Mouse (Mus musculus) midbrain, postnatal 0 days (tissue): Measurements from ENCODE around the gene Rtel1. TPM values are rescaled to one million over a fixed set of nuclear protein-coding genes. Genes with fewer than 3 reads are reported as not detected.

Experiments
- ATAC-seq: fragments of 200-750 bp; cut with Nextera tagmentation; 2 replicates; pipeline ENCODE4 v1.8.0; 2017; ENCODE audit warnings: moderate number of reproducible peaks, mild to moderate bottlenecking, moderate TSS enrichment, moderate library complexity; ENCODE audit not compliant: low FRiP score
- DNase-seq: peaks from one replicate; pipeline ENCODE4 v3.0.0-alpha.2; 2015; ENCODE audit warnings: low spot score
- H3K27ac ChIP-seq: fragments of 300-500 bp; sonication (generic); 2 replicates; pipeline ENCODE4 v1.5.1; 2014; ENCODE audit warnings: low read depth, mild to moderate bottlenecking, low read length, mixed read lengths
- H3K27me3 ChIP-seq: fragments of 300-500 bp; sonication (generic); 2 replicates; pipeline ENCODE4 v1.6.1; 2014; ENCODE audit warnings: low read length, control low read depth, mixed read lengths; ENCODE audit not compliant: insufficient read depth
- H3K36me3 ChIP-seq: fragments of 300-500 bp; sonication (generic); 2 replicates; pipeline ENCODE4 v1.6.1; 2014; ENCODE audit warnings: low read length, control low read depth, mixed read lengths; ENCODE audit not compliant: insufficient read depth
- H3K4me1 ChIP-seq: fragments of 300-500 bp; sonication (generic); 2 replicates; pipeline ENCODE4 v1.6.1; 2014; ENCODE audit warnings: mild to moderate bottlenecking, control low read depth, antibody characterized with exemption, low read length, mixed read lengths; ENCODE audit not compliant: insufficient read depth
- H3K4me2 ChIP-seq: fragments of 300-500 bp; sonication (generic); 2 replicates; pipeline ENCODE4 v1.6.1; 2014; ENCODE audit warnings: low read depth, mild to moderate bottlenecking, low read length, mixed read lengths; ENCODE audit not compliant: poor library complexity, severe bottlenecking
- H3K4me3 ChIP-seq: fragments of 300-500 bp; sonication (generic); 2 replicates; pipeline ENCODE4 v1.5.1; 2014; ENCODE audit warnings: low read depth, mild to moderate bottlenecking, low read length, moderate library complexity
- H3K9ac ChIP-seq: fragments of 300-500 bp; sonication (generic); replicated peaks from 2 replicates; pipeline ENCODE4 v1.6.1; 2014; ENCODE audit warnings: mild to moderate bottlenecking, low read length, moderate library complexity, mixed read lengths; ENCODE audit not compliant: poor library complexity, severe bottlenecking
- H3K9me3 ChIP-seq: fragments of 300-500 bp; sonication (generic); 2 replicates; pipeline ENCODE4 v1.6.1; 2016; ENCODE audit warnings: low read length, control low read depth
- CTCF ChIP-seq: IDR thresholded peaks from 2 replicates; pipeline ENCODE4 v1.5.1; 2016; ENCODE audit warnings: antibody characterized with exemption, mild to moderate bottlenecking
- WGBS: fragments of 180-500 bp; shearing (Covaris S2); extraction: QIAGEN DNeasy Blood & Tissue Kit; methylation state at CpG from one replicate; pipeline ENCODE4 v1.1.7; 2014; 5-methylcytosine and 5-hydroxymethylcytosine counted together
- polyA plus RNA-seq: library from polyadenylated mRNA; unstranded; fragments of >200 nt; fragmentation: Nextera tagmentation; extraction: Ambion mirVana; gene quantifications from 2 replicates; pipeline ENCODE4 v1.2.1, GENCODE M21; 2015
- total RNA-seq: library from RNA; depleted of rRNA; stranded (reverse); fragments of >200 nt; gene quantifications from 2 replicates; pipeline ENCODE4 v1.2.3, GENCODE M21; 2014

Gene Rtel1
- total and polyA plus RNA-seq, 2 experiments from 2014 or later: 27.4 to 46.6 TPM

GRCm38 (mm10) chr2:181380251-181380650, 60.7 kb downstream of the Rtel1 start:
- no peaks in the 10 kb centered on the region for H3K27me3 ChIP-seq
- peaks cover 51% of the 10 kb centered on the region for H3K36me3 ChIP-seq
- DNase-seq (no peak), ATAC-seq (no peak)
- no peaks in the 10 kb centered on the region for H3K4me1 ChIP-seq
- TF ChIP-seq CTCF: no peak
- H3K4me3 ChIP-seq: no peak overlapping the region
- no peak overlapping the region for H3K9ac ChIP-seq
- no peak overlapping the region for H3K4me2 ChIP-seq
- no peak overlapping the region for H3K27ac ChIP-seq
- no peaks in the 10 kb centered on the region for H3K9me3 ChIP-seq
- WGBS: 90% methylated on average over 5 of the region's 5 CpGs

GRCm38 (mm10) chr2:181381107-181381506, 61.6 kb downstream of the Rtel1 start:
- no peak for ATAC-seq

GRCm38 (mm10) chr2:181381631-181382306, 62.2 kb downstream of the Rtel1 start:
- ATAC-seq: no peak
- H3K4me1 ChIP-seq: no peaks in the 10 kb centered on the region

More at GRCm38 (mm10) chr2:181381107-181381506, 61.6 kb downstream of the Rtel1 start:
- Histone ChIP-seq H3K9me3 (no peaks in the 10 kb centered on the region), H3K36me3 (peaks cover 55% of the 10 kb centered on the region), H3K9ac (no peak overlapping the region), H3K27ac (no peak overlapping the region), H3K4me2 (no peak overlapping the region), H3K27me3 (no peaks in the 10 kb centered on the region), H3K4me1 (no peaks in the 10 kb centered on the region), H3K4me3 (no peak overlapping the region)
- no peak for DNase-seq
- TF ChIP-seq CTCF: no peak
- WGBS: 98% methylated on average over 5 of the region's 5 CpGs

GRCm38 (mm10) chr2:181384463-181384862, 64.9 kb downstream of the Rtel1 start:
- ATAC-seq: peak; percentile 21; the same call in 1 of the 2 replicates
- no peak for DNase-seq
- H3K4me3 ChIP-seq: no peak overlapping the region
- no peak overlapping the region for H3K4me2 ChIP-seq
- no peak for TF ChIP-seq CTCF
- H3K27me3 ChIP-seq: no peaks in the 10 kb centered on the region
- H3K27ac ChIP-seq: no peak overlapping the region
- no peaks in the 10 kb centered on the region for H3K4me1 ChIP-seq
- H3K36me3 ChIP-seq: peaks cover 45% of the 10 kb centered on the region
- H3K9me3 ChIP-seq: no peaks in the 10 kb centered on the region
- WGBS: 86% methylated on average over 7 of the region's 7 CpGs
- no peak overlapping the region for H3K9ac ChIP-seq

More at GRCm38 (mm10) chr2:181381631-181382306, 62.2 kb downstream of the Rtel1 start:
- Histone ChIP-seq H3K4me3 (no peak overlapping the region), H3K9ac (no peak overlapping the region), H3K9me3 (no peaks in the 10 kb centered on the region), H3K27me3 (no peaks in the 10 kb centered on the region), H3K27ac (no peak overlapping the region), H3K4me2 (no peak overlapping the region), H3K36me3 (peaks cover 58% of the 10 kb centered on the region)
- WGBS: 96% methylated on average over 6 of the region's 6 CpGs
- no peak for TF ChIP-seq CTCF
- no peak for DNase-seq

GRCm38 (mm10) chr2:181384919-181385391, 65.4 kb downstream of the Rtel1 start:
- DNase-seq: peak; percentile 84
- H3K9ac ChIP-seq: no peak overlapping the region
- peak; percentile 56 for ATAC-seq
- WGBS: 78% methylated on average over 4 of the region's 4 CpGs
- no peak for TF ChIP-seq CTCF
- no peak overlapping the region for H3K27ac ChIP-seq
- H3K36me3 ChIP-seq: peaks cover 40% of the 10 kb centered on the region
- H3K4me3 ChIP-seq: no peak overlapping the region
- H3K27me3 ChIP-seq: no peaks in the 10 kb centered on the region
- no peak overlapping the region for H3K4me2 ChIP-seq
- H3K4me1 ChIP-seq: no peaks in the 10 kb centered on the region
- H3K9me3 ChIP-seq: no peaks in the 10 kb centered on the region

GRCm38 (mm10) chr2:181385885-181386284, 66.3 kb downstream of the Rtel1 start:
- Histone ChIP-seq H3K36me3 (peaks cover 38% of the 10 kb centered on the region), H3K9ac (no peak overlapping the region), H3K4me1 (no peaks in the 10 kb centered on the region), H3K27me3 (no peaks in the 10 kb centered on the region), H3K9me3 (no peaks in the 10 kb centered on the region), H3K4me3 (no peak overlapping the region), H3K4me2 (no peak overlapping the region), H3K27ac (no peak overlapping the region)
- ATAC-seq (no peak), DNase-seq (peak; percentile 40)
- TF ChIP-seq CTCF: no peak
- WGBS: 82% methylated on average over 3 of the region's 3 CpGs
